Mouse (Mus musculus) c-Kit-positive CD71-positive TER-119-positive erythroid progenitor cells, embryonic 14.5 days (primary cell): ENCODE data around the gene Naif1.

ENCODE experiments used
- DNase-seq: peaks from one replicate; pipeline ENCODE4 v3.0.0-alpha.2; 2013; ENCODE audit warnings: low spot score

The Naif1 gene

DNA sequence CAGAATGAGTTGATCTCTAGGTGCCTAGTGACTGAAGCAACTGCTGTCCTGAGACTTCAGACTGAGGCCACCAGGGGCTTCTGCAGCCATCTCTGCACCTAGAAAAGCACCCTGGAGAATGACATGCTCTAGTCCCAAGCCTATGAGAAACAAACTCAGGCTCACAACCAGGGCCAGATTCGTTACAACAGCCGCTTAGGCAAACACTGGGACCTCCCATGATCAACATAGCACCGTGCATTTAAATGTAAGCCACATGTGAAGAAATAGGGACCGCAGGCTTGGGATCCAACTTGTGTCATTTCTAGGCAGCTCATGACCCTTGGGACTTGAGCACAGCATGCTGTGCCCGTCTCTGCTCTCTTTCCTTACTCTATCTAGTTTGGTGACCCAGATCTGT is 22.5 kb upstream of the Naif1 start:
- DNase-seq: no peak

DNA sequence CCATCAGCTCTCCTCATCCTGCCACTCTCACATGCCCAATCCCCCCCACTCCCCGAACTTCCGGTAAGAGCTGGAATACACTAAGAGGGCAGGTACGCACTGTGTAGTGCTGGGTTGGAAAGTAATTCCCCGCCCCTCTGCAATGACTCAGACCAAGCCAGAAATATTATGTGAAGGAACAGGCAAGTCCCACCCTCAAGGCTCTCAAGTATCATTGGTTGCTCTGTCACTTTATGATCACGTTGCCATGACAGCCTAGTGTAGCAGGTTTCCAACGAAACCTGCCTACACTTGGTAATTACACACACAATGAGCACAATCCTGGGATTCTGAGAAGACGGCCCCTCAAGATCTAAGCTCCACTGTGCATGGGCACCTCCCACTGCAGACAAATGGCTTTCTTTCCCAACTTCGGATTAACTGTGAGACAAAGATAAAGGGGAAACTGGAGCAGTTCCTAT is 22.0 kb upstream of the Naif1 start:
- DNase-seq: no peak

GRCm38 (mm10) chr2:32429215-32429891 is 20.9 kb upstream of the Naif1 start:
- DNase-seq: no peak

DNA sequence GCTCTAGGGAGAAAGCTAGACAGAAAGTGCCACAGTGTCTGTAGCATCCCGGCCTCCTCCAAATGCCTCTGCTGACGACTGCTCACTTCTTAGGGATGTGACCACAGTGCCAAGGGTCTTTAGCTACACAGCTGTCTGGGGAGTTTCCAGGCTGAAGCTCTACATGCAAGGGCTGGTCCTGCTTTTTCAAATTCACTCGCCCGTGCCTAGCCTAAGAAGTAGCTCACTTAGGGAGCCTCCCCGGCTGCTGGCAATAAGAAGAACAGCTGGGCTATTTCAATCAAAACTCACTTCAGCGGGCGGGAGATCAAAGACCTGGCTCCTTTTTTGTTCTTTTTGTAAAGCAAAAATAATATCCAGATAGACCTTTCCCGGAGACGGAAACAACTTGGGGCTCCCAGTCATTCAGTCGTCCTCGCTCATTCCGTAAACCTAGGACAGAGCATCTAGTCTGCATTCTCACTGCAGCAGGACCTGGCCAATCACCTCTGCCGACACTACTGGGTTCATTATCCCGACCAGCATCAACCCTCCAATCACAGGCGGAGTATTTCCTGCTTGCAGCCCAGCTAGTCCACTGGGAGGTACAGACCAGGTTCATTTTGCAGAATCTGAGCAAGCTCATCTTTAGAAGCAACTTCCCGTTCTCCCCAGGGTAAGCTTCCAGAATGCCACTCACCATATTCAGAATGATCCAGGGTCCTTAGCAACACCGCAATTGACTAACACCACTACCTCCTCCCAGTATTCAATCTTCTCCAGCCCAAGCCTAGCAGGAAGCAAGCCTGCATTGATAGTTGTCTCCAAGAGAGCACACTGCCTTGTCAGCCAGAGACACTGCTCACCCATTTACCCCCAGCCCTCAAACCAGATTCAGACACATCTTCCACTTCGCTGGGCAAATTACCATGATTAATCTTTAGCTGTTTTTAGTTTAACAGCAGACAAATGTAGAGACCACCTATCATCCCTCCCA is 19.3 kb upstream of the Naif1 start:
- no peak for DNase-seq

DNA sequence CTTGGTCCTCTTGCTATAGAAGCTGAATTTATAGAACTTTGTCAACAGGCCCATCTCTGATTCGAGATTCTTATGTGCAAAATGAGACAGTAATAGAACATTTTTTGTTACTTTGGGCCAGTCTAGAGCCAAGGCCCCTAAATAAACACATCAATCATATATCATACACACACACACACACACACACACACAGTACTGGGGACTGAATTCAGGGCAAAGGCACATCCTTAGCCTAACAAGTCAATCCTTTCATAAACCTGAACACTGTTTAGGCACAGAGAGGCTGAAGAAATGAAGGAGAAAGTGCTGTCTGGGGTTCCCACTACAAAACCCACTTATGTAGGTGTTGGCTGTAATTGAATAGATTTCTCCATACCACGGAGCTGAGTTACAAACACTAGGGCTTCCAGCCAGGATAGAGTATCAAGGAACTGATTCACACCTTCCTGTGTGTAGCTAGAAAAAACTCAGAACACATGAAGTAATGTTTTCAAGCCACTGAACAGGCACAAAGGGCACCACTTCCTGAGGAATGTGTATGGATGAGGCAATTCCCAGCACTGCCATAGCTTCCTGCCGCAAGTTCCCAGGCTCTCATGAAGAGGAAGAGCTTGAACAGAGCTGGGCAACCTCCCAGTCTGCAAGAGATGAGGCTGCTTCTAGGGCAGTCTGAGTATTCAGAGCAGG is 13.4 kb upstream of the Naif1 start:
- DNase-seq: no peak

DNA sequence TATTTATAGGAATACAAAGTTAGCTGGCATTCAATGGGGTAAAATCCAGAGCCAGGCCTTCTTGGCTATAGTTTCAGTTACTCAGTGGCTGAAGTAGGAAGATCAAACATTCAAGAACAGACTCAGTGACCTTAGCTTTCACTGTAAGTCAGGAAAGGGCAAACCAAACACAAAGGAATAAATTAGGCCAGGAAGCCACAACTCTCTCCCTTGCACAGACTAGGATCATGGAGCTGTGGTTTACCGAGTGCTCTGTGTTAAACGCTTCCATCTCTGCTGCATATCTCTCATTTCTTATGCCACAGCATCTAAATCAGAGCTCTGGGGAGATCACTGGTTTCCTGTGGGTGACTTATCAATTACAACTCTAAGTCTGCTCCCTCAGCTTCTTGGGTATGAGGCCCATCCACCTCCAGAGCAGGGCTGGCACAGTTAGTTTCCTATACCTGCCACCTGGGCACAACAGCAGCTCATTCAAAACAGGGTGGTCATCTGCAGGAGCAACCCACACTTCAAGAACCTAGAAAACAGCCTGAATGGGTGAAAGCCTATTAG is 12.6 kb upstream of the Naif1 start:
- DNase-seq: no peak

- no peak for DNase-seq
Measured at GRCm38 (mm10) chr2:32438733-32439132, 11.5 kb upstream of the Naif1 start.

GRCm38 (mm10) chr2:32439177-32439576 is 11.1 kb upstream of the Naif1 start:
- DNase-seq: no peak

- DNase-seq: no peak
Measured at GRCm38 (mm10) chr2:32440164-32440563, 10.1 kb upstream of the Naif1 start.

GRCm38 (mm10) chr2:32440632-32441031 is 9.6 kb upstream of the Naif1 start:
- DNase-seq: no peak

GRCm38 (mm10) chr2:32441550-32441949 is 8.7 kb upstream of the Naif1 start:
- no peak for DNase-seq

DNA sequence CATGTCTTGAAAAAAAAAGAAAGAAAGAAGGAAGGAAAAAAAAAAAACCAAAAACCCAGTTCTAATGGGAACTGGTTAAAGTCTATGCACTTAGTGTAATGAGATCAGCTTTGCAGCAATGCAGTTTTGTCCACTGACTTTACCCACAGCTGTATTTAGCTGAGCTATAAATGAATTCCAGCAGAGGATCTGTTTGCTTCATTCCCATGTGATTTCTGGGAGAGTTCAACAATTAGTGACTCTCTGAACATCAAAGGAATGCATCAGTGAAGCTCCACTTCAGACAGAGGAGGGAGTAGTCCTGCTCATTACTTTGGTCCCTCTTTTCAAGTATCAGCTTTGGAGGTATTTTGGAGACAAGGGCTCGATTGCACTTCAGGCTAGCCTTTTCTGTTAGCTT is 4.7 kb upstream of the Naif1 start:
- no peak for DNase-seq

DNA sequence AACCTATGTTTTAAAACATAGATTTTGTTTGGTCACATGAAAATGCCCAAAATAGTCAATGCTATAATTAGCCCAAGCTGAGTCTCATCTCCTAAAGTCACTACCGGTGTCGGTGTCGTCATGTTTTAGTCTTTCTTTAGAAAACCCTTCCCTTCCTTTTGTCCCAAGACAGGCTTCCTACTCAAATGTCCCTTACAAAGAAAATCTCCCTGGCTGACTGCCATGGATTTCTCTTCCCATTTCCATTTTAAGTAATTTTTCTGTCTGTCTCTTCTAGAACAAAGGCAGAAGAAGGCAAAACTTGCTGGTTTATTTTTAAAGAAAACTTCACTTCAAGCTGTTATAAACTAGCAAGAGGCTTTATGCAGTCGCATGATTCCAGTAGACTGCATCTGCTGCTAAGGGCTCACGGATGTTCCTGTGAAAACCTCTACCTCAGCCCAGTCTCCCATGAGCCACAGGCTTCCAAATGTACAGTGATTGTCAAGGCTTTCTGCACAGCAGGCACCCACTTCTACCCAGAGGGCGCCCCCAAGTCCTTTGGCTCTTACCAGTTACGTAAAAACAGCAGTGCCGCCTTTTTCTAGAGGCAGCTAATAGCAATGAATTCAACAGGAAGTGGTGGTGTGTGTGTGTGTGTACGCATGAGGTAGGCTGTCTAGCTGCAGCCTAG is 2.9 kb upstream of the Naif1 start:
- no peak for DNase-seq

DNA sequence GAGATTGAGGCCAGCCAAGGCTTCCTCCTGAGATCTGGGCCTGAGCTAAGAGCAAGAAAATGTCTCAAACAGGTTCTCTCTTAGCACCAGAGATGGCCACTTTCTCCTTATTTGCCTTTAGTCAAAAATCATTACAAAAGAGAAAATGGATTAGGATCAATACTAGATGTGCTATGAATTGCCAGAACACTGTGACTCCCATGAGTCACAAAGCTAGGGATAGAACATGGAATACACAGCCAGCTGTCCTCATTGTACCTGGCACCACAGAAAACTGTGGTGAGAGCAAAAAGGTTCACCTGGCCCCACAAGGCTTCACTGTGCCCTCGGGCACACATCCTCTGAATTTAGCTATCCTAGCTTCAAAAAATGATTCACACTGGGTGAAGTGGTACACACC is 1.8 kb upstream of the Naif1 start:
- DNase-seq: no peak

GRCm38 (mm10) chr2:32450881-32451844 is 906 bp downstream of the Naif1 start, which contains the start of gene Slc25a25:
Gene Slc25a25, minus strand, starts transcription at chr2:32451445.
- DNase-seq: peak; percentile 96

- DNase-seq: peak; percentile 98
Measured at GRCm38 (mm10) chr2:32451870-32452372, 1.7 kb downstream of the Naif1 start.

GRCm38 (mm10) chr2:32452441-32452971 is 2.2 kb downstream of the Naif1 start:
- DNase-seq: no peak

DNA sequence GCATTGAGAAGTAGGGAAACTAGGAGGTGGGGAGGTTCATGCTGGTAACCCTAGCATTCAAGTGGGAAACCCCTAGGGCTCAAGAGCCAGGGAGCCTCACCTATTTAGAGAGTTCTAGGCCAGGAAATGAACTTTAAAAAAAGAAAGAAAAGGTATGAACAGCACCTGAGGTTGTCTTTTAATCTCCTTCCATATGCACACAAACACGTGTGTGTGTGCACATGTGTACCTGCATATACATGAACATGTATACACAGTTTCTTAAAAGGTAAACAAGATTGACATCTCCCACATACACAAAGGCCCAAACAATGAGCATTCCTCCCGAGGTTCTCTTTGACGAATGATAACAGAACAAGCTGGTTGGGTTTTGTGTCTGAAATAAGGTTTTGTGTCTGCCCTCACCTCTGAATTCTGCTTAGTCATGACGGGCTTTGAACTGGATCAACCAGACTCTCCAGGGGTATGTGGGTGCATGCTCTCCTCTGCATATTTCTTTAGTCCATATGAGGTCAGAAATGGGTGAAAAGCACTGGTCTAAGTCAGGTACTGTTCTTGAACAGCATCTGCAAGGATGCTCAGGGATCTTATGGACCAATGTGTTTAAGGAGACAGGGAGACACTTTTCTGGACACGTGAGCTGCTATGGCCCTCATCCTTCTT is 3.5 kb downstream of the Naif1 start:
- no peak for DNase-seq

DNA sequence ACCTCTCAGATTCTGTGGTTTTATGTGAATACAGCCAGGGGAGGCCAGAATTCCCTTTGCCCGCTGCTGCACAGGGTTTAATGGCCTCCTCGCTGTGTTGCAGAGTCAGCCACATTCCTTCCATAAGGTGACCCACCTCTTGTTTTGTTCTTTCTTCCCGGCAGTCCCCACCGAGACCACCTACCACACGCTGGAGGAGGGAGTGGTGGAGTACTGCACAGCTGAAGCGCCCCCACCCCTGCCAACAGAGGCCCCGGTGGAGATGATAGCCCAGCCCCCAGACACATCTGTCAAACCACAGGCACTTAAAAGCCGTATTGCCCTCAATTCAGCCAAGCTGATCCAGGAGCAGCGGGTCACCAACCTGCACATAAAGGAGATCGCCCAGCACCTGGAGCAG is 4.4 kb downstream of the Naif1 start:
- DNase-seq: no peak
